Mouse (Mus musculus) hematopoietic stem cell, adult 5-6 weeks (primary cell): ENCODE data around the gene Atp2a1. TPM values are rescaled to one million over a fixed set of nuclear protein-coding genes. Genes with fewer than 3 reads are reported as not detected.

Experiments used
- ATAC-seq, 2 experiments: fragments of 125-278 bp in 1 of 2; replicated peaks in 1 of 2; 2 replicates each; pipeline ENCODE4 v1.8.0; 2016 to 2017; ENCODE audit warnings: inconsistent platforms in 2 of 2, mild to moderate bottlenecking in 2 of 2, moderate number of reproducible peaks in 2 of 2, low read depth in 1 of 2, moderate TSS enrichment in 1 of 2; ENCODE audit not compliant: low FRiP score in 2 of 2, poor library complexity in 2 of 2, severe bottlenecking in 2 of 2, insufficient read depth in 1 of 2, low TSS enrichment in 1 of 2
- total RNA-seq: library from RNA; stranded (forward); fragments of 172-1452, 232-1000 nt; gene quantifications from 2 replicates; pipeline ENCODE4 v1.2.3, GENCODE M21; 2017

Atp2a1 gene
- total RNA-seq, 1 experiment from 2014 or later = 0.30 TPM

- ATAC-seq = peak; percentile 77 to 81
These were observed 12.2 kb upstream of the Atp2a1 start, which contains the start of gene Sh2b1 for GRCm38 (mm10) chr7:126474993-126475581. TSS of gene Sh2b1 (minus strand) at chr7:126475424.

GRCm38 (mm10) chr7:126474486-126474955, 11.6 kb upstream of the Atp2a1 start:
- ATAC-seq = no peak

GRCm38 (mm10) chr7:126473470-126474086, 10.7 kb upstream of the Atp2a1 start:
- no peak for ATAC-seq

GRCm38 (mm10) chr7:126472713-126473112, 9.8 kb upstream of the Atp2a1 start:
- ATAC-seq = no peak

- ATAC-seq = peak; percentile 38
These were observed 9.4 kb upstream of the Atp2a1 start for GRCm38 (mm10) chr7:126472306-126472705.

- ATAC-seq = no peak
These were observed 8.9 kb upstream of the Atp2a1 start for GRCm38 (mm10) chr7:126471853-126472252.

- no peak for ATAC-seq
These were observed 8.5 kb upstream of the Atp2a1 start for GRCm38 (mm10) chr7:126471361-126471760.

- ATAC-seq = peak; percentile 76 to 80
These were observed 7.2 kb upstream of the Atp2a1 start for GRCm38 (mm10) chr7:126470077-126470476.

- no peak for ATAC-seq
These were observed 5.1 kb upstream of the Atp2a1 start for GRCm38 (mm10) chr7:126467834-126468627.

- ATAC-seq = no peak; a peak in 1 of 4 replicates
These were observed 4.4 kb upstream of the Atp2a1 start for GRCm38 (mm10) chr7:126467271-126467670.

GRCm38 (mm10) chr7:126466707-126467106, 3.8 kb upstream of the Atp2a1 start:
- ATAC-seq = no peak

GRCm38 (mm10) chr7:126466116-126466515, 3.2 kb upstream of the Atp2a1 start:
- no peak for ATAC-seq

- ATAC-seq = no peak
These were observed 2.5 kb upstream of the Atp2a1 start for GRCm38 (mm10) chr7:126465246-126466030.

GRCm38 (mm10) chr7:126464836-126465235, 1.9 kb upstream of the Atp2a1 start:
- no peak for ATAC-seq

- peak; percentile 72 to 81 for ATAC-seq
These were observed 1.2 kb upstream of the Atp2a1 start for GRCm38 (mm10) chr7:126464121-126464520.

- ATAC-seq = no peak
These were observed 639 bp upstream of the Atp2a1 start for GRCm38 (mm10) chr7:126463547-126463946.

GRCm38 (mm10) chr7:126461626-126462025, 1.3 kb downstream of the Atp2a1 start:
- no peak for ATAC-seq
